Mouse (Mus musculus): ENCODE measurements at regions not wholly inside any gene's neighbourhood (a gene's known extent, or its start where the extent isn't known, plus 50 kb on each side); places are given as distances from the start of the nearest gene placed in this dataset.
A peak's percentile ranks its signal among the peaks of the same experiment; 100 is the strongest.
"Not testable (repeated sequence)": the region's sequence is repeated elsewhere in the genome, so short reads cannot be mapped to it uniquely, and the experiment has no call there.

DNA sequence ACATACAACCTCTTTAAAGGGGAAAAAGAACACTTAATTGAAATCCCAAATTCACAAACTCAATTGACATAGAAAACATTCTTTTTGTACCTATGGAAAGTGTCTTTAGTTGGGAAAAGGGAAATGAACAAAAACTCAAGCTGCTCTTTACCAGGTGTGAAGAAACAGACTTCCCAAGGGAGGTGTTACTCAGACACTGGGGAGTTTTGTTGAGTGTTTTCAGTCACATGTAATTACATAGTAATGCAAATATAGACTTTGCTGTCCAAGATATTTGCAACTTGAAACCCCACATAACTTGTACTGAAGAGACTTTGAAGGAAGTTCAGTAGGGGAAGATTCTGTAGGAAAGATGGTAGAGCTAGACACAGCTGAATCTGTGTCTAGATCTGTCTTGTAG lies 547.7 kb upstream of the Zfp960 start:
- DNase-seq (ENCODE audit: low read depth) = no peak

- DNase-seq (ENCODE audit: low read depth) = no peak
Observed at GRCm38 (mm10) chr17:16493951-16494350, 570.0 kb upstream of the Zfp960 start.

DNA sequence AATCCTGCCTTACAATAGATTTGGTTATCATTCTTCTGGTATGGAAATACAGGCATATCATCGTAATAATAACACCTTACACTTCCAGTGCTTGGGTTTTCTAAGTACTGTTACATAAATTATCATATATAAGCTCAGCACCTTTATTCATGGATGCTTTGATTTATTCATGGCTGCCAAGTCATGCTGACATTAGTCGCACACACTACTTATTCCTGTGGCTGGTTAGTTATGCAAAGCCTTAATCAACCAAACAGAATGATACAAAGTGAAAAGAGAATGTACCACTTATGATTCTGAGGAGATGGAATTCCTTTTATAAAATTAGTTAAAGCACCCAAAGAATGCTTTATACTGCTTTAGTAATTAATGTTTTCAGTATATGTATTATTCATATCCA lies 570.4 kb upstream of the Zfp960 start:
- DNase-seq (ENCODE audit: low read depth) = no peak

DNA sequence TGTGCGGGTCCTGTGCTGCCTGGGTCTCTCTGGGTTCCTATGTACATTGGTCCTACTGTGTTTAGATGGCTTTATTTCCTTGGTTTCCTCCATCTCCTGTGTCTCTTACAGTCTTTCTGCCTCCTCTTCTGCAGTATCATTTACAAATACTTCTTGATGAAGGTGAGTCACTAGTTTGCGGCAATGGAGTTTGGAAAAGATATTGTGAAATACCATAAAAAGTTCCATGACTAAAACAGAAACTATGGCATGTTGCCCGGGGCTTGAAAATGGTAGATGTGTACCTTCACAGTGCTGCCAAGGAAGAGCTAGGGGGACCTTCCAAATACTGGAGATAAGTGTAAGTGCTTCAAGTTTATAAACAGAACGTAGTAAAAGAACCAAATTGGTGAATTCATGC lies 571.4 kb upstream of the Zfp960 start:
- peak; percentile 72 for DNase-seq (ENCODE audit: low read depth)

DNA sequence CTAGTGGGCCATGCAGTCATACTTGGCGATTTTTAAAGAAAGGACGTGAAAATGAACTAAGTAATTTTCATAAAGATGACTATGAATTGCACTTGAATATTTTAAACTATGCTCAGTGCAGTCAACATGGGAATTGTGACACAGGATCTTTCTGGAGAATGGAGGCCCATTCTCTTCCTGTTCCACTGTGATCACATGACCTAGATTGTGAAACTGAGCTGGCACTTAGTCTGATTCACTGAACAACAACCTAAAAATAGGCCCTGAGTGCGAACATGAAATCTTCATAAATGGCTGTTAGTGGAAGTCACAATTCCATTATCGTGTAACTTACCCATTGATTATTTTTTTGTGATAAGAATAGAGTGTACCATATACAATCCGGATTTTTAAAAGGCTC lies 577.6 kb upstream of the Zfp960 start:
- no peak for DNase-seq (ENCODE audit: low read depth)

DNA sequence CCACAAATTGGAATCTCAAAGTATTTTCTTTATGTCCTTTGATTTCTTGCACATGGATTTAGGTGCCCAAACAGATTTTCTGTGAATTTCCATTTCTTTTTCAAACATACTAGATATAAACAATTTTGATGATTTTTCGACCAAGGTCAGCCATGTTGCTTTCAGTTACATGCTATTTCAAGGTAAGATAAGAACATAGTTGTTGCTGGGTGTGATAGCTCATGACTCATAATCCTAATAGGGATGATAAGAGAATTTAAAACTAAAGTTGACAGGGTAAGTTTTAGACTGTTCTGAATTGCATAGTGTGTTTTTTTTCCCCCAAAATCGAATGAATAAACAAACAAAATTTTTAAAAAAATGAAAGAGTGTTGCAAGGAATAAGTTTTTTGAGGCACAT lies 579.9 kb upstream of the Zfp960 start:
- no peak for DNase-seq (ENCODE audit: low read depth)

- DNase-seq (ENCODE audit: low read depth) = no peak
Observed at GRCm38 (mm10) chr17:16481722-16482121, 582.2 kb upstream of the Zfp960 start.

DNA sequence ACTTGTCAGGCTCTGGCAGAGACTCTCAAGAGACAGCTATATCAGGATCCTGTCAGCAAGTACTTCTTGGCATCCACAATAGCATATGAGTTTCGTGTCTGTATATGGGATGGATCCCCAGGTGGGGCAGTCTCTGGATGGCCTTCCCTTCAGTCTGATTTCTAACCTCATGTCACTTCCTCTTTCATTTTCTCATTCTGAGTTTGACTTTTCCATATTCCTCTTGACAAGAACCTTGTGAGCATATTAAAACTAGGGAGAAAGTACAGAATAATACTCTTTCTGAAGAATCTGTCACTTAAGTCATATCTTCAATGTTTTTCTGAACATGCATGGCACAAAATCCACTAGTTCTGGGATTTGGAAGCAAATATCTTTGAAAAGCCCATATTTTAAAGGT lies 583.3 kb upstream of the Zfp960 start:
- DNase-seq (ENCODE audit: low read depth) = no peak

DNA sequence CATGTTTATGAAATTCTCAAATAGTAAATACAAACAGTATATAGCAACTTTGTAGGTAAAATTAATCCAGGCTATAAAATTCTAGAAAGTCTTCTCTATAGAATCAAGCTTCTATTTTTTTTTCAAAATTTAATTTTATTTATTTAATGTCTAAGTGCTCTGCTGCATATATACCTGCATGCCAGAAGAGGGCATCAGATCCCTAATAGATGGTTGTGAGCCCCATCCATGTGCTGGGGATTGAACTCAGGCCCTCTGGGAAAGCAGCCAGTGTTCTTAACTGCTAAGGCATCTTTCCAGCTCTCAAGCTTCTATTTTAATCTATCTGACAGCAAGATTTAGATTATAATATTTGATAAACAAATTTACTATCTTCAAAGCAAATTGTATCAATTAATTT lies 602.7 kb upstream of the Zfp960 start:
- DNase-seq (ENCODE audit: low read depth) = no peak

GRCm38 (mm10) chr17:16453098-16453497 lies 610.8 kb upstream of the Zfp960 start:
- no peak for DNase-seq (ENCODE audit: low read depth)

DNA sequence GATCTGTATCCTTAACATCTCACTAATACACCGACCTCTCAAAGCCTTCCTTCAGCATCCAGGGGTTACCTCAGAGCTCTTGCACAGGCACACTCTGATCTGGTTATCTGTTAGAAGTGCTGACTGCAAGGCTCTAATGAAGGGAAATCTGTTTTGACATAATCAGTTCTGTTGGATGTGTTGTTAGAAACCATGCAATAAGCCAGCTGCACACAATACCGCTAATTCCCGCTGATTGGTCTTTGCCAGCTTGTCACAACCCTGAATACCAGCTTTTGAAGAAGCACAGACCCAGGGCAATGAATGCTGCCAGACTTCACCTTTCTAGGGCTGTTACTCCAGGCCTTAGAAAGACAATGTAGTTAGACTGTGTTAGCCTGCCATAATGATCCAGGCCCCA lies 613.7 kb upstream of the Rgmb start:
- no peak for DNase-seq (ENCODE audit: low read depth)

DNA sequence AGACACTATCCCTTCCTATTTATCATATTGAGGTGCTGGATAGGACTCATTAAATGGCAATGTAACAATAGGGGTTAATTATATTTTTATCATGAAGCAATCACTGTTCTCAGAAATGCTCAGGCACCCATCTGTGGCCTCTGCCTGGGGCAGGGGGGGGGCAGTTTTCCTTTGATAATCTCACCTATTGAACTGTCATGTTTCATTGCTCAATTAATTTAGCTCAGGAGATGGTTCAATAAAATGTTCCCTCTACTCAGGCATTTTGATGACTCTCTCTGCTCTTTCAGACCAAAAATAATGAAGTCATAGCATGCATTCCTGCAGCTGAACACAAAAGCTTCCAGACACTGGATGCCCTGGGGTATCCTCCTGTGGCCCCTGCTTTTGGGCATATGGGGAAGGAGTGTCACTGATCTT lies 564.4 kb upstream of the Rgmb start:
- no peak for DNase-seq (ENCODE audit: low read depth)

- not testable (repeated sequence) for DNase-seq (ENCODE audit: low read depth)
Observed at GRCm38 (mm10) chr17:16374855-16375221, 544.0 kb upstream of the Rgmb start.

- DNase-seq (ENCODE audit: low read depth) = not testable (repeated sequence)
Observed at GRCm38 (mm10) chr17:16374119-16374854, 543.4 kb upstream of the Rgmb start.

DNA sequence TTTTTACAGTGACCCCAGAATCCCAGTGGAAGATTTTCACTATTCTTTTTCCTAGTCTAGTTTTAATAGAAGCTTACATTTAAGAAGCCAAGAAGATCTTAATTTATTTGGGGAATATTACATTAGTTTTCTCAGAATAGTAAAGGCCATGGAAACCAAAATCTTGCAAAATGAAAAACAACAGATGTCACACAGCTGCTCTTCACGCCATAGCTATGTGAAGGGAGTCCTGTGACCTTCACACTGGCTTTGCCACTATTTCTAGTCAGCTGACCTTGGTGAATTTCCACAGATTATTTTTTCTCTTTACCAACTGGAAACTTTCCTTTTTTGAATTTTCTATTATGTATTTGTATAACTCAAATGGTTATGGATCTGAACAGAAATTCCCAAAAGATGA lies 542.1 kb upstream of the Rgmb start:
- no peak for DNase-seq (ENCODE audit: low read depth)

DNA sequence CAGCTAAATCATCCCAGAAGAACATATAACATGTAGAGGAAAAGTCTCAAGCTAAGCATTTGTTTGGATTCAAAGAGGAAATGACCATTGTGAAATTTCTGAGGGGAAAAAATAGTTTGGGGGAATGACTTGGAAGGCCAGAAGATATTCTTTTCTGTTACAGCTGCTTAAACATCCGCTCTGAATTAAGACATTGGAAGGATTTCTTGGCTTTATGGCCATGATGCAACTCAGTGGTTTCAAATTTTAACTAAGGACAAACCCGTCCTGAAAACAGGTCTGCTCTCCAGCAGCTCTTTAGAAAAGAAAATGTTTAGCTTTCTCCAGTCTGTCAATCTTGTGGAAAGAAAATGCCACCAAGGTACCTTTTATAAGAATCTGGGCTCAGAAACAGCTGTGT lies 513.2 kb upstream of the Rgmb start:
- DNase-seq (ENCODE audit: low read depth) = peak; percentile 38

GRCm38 (mm10) chr17:16342785-16343184 lies 511.9 kb upstream of the Rgmb start:
- no peak for DNase-seq (ENCODE audit: low read depth)

- peak; percentile 24 for DNase-seq (ENCODE audit: low read depth)
Observed at GRCm38 (mm10) chr17:16339720-16340470, 509.1 kb upstream of the Rgmb start.

DNA sequence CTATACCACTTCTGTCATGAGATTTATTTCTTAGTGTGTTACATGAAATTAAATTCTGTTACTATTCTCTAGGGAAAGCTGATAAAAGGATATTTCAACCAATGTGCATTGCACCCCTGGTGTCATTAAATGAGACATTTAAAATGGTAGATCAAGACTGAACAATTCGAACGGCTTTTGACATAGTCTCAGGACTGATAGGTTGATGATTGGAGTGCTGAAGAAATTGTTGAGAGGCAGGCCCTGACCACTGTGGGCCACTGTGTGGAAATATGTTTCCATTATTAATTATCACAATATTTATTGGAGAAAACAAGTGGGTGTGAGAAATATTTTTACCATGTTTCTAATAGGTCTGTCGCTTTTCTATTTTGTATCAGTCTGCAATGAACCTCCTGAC lies 481.1 kb upstream of the Rgmb start:
- DNase-seq (ENCODE audit: low read depth) = no peak

DNA sequence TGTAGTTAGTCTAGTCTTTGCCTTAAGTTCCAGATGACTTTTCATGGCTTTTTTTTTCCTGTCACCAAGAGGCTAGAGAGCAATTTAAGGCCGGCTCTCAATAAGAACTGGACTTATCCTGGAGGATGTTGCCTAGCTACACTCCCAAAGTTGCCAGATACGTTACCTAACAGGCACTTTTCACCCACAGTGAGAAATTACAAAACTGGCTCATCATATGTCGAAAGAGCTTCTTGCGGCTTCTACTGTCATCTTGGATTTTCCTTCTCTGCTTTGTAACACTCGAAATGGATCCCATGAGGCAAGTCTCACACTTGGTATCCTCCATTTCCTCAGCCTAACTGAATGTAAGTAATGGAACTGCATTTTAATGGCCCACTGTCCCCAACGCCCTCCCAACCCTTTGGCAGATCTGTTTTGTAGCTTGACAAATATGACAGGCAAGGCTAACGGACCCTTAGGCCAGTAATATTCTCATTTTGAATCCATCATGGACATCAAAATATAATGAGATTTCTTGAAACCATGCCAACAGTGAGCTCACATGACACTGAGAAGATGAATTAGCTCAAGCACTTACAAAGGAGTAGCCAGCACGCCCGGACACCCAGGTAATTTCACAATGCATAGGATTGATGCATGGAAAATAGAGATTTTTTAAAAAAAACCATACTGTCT lies 480.5 kb upstream of the Rgmb start:
- DNase-seq (ENCODE audit: low read depth) = no peak

- peak; percentile 17 for DNase-seq (ENCODE audit: low read depth)
Observed at GRCm38 (mm10) chr17:16301776-16302175, 470.9 kb upstream of the Rgmb start.

DNA sequence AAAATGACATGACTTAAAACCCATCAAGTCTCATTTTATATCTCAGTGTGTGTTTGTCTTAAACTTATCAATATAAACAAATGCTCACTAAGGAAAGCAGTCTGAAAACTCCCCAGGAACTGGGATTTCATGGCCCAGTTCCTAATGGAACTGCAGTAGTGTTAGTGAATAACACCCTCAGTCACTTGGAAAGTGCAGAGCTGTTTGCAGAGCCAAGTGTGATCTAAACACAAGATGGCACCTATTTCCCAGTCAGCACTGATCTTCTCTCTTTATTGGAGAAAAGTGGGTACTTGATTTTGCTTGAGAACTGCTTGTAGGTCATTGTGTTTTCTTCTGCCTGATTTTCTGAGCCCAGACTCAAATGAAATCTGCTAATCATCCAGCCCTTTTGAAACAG lies 467.7 kb upstream of the Rgmb start:
- no peak for DNase-seq (ENCODE audit: low read depth)

Data from fibroblast of lung, adult 2 months (primary cell).